Mouse (Mus musculus) E14TG2a.4 (cell line): ENCODE results near the gene Cped1.

Experiments used
- H3K27me3 ChIP-seq: 2 replicates; pipeline ENCODE4 v1.6.1; 2014; ENCODE audit warnings: low read length, control low read depth; ENCODE audit not compliant: insufficient read depth
- H3K36me3 ChIP-seq: 2 replicates; pipeline ENCODE4 v1.6.1; 2014; ENCODE audit warnings: low read length, control low read depth; ENCODE audit not compliant: insufficient read depth
- H3K4me1 ChIP-seq: replicated peaks from 2 replicates; pipeline ENCODE4 v1.6.1; 2014; ENCODE audit warnings: low read depth, low read length, control low read depth
- H3K4me3 ChIP-seq: replicated peaks from 2 replicates; pipeline ENCODE4 v1.5.1; 2014; ENCODE audit warnings: mild to moderate bottlenecking, low read length
- H3K9me3 ChIP-seq: 2 replicates; pipeline ENCODE4 v1.6.1; 2014; ENCODE audit warnings: low read length, control low read depth
- CTCF ChIP-seq: conservative IDR thresholded peaks from 2 replicates; pipeline ENCODE4 v1.5.1; 2014; ENCODE audit warnings: low read length
- NANOG ChIP-seq: IDR thresholded peaks from 2 replicates; pipeline ENCODE4 v1.6.1; 2014; ENCODE audit warnings: borderline replicate concordance, low read length, mixed read lengths
- POU5F1 ChIP-seq: IDR thresholded peaks from 2 replicates; pipeline ENCODE4 v1.6.1; 2014; ENCODE audit warnings: low read length, borderline replicate concordance

Gene Cped1

DNA sequence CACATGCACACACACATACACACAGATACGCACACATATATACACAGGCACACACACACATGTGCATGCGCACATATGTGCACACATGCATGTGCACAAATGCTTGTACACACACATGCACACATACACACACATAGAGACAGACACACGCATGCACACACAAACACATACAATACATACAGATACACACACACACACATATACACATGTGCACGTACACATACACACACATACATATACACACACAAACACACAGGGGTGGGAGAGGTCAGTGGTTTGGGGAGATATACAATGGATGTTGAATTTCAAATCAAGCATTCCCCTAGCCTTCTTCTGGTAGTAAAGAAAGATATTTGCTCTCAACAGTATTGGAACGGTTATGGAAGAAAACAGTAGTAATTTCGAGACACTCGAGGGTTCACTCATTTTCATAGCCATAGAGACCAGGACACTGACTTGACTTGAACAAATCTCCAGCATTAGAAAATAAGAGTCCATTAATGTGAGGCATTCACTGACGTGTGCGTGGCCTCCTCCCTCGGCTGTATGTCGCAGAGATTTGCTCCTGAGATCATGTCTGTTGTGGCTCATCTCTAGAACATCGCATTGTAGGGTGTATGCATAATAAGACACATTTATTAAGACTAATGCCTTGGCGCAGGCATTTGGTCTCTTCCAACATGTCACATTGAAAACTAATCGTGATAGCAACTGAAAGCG, 85.0 kb downstream of the Cped1 start:
- TF ChIP-seq NANOG (no peak), POU5F1 (no peak), CTCF (no peak)
- Histone ChIP-seq H3K4me1 (peaks cover 3% of the 10 kb centered on the region), H3K4me3 (no peak overlapping the region), H3K27me3 (no peaks in the 10 kb centered on the region), H3K9me3 (no peaks in the 10 kb centered on the region), H3K36me3 (no peaks in the 10 kb centered on the region)

GRCm38 (mm10) chr6:22071323-22071840, 85.7 kb downstream of the Cped1 start:
- TF ChIP-seq NANOG (peak; percentile 50; the same call in 1 of the 2 replicates), POU5F1 (no peak), CTCF (peak; percentile 54)
- H3K27me3 ChIP-seq = no peaks in the 10 kb centered on the region
- H3K36me3 ChIP-seq = no peaks in the 10 kb centered on the region
- no peak overlapping the region for H3K4me3 ChIP-seq
- peaks cover 3% of the 10 kb centered on the region for H3K4me1 ChIP-seq
- no peaks in the 10 kb centered on the region for H3K9me3 ChIP-seq

DNA sequence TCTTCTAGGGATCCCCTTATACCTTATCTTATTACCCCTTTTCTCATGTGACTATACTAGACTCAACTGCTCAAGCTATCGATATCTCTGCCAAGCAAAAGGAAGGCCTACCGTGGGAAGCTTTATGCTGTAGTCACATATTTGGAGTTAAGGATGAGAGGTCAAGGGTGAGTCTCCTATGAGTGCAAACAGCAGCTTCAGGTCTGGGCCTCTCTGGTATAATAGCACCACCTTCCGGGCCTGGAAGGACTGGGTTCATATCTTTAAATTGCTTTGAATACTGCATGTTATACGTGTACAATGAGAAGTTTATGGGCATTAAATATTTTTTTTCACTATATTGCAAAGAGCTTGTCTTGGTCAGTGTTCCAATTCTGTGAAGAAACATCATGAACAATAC, 87.0 kb downstream of the Cped1 start:
- H3K27me3 ChIP-seq = no peaks in the 10 kb centered on the region
- H3K4me1 ChIP-seq = peaks cover 3% of the 10 kb centered on the region
- no peak overlapping the region for H3K4me3 ChIP-seq
- no peaks in the 10 kb centered on the region for H3K36me3 ChIP-seq
- peaks cover 4% of the 10 kb centered on the region; the same call in 1 of the 2 replicates for H3K9me3 ChIP-seq
- TF ChIP-seq NANOG (no peak), CTCF (no peak), POU5F1 (no peak)

- H3K4me3 ChIP-seq = no peak overlapping the region
- H3K9me3 ChIP-seq = peaks cover 4% of the 10 kb centered on the region; the same call in 1 of the 2 replicates
- no peak for TF ChIP-seq CTCF
- peaks cover 3% of the 10 kb centered on the region for H3K4me1 ChIP-seq
- no peaks in the 10 kb centered on the region for H3K36me3 ChIP-seq
- no peaks in the 10 kb centered on the region for H3K27me3 ChIP-seq
These were observed 88.7 kb downstream of the Cped1 start for GRCm38 (mm10) chr6:22074232-22075083.

GRCm38 (mm10) chr6:22078686-22079264, 93.1 kb downstream of the Cped1 start:
- Histone ChIP-seq H3K27me3 (no peaks in the 10 kb centered on the region), H3K4me3 (no peak overlapping the region), H3K36me3 (no peaks in the 10 kb centered on the region), H3K4me1 (no peaks in the 10 kb centered on the region), H3K9me3 (peaks cover 7% of the 10 kb centered on the region; the same call in 1 of the 2 replicates)
- no peak for TF ChIP-seq CTCF
- no peak for TF ChIP-seq POU5F1
- no peak for TF ChIP-seq NANOG

- H3K27me3 ChIP-seq = no peaks in the 10 kb centered on the region
- 0 out of 2 replicates have a peak, but pooled peaks cover 2% of the 10 kb centered on the region for H3K9me3 ChIP-seq
- no peak overlapping the region for H3K4me3 ChIP-seq
- TF ChIP-seq CTCF (no peak), NANOG (no peak), POU5F1 (no peak)
- H3K4me1 ChIP-seq = peaks cover 4% of the 10 kb centered on the region; the same call in 1 of the 2 replicates
- H3K36me3 ChIP-seq = no peaks in the 10 kb centered on the region
These were observed 100.3 kb downstream of the Cped1 start for GRCm38 (mm10) chr6:22086056-22086455.

DNA sequence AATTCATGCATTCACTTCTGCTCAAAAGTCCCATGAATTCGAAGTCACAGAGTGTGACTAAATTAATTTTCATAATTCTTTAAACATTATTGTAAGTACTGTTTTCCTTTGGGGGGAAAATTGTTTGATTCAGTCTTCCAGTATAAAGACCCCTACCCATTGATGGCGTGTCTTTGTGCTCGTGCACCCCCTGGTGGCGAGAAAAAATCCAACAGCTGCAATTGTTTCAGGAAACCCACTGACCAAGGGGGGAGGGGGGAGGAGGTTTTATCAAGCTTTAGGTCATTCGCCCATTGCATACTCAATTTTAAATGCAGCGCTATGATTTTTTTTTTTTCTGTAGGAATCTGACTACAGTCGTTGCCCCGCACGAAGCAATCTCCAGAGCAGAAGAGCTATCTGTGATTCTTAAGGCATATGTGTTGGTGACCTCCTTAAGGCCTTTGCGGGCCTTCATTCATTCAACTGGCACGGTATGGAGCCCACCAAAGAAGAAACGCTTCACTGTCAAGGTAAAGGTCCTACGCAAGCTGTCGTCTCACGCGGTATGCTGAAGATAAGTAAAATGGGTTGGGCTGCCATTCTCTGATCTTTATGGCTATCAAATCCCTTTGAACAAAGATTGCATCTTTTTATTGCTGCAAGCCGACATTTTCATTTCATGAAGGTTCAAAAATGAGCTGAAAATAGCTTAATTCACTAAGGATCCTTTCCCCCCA, 102.8 kb downstream of the Cped1 start:
- Histone ChIP-seq H3K27me3 (no peaks in the 10 kb centered on the region), H3K36me3 (no peaks in the 10 kb centered on the region), H3K4me1 (peaks cover 4% of the 10 kb centered on the region; the same call in 1 of the 2 replicates), H3K9me3 (no peaks in the 10 kb centered on the region), H3K4me3 (no peak overlapping the region)
- TF ChIP-seq NANOG (no peak), CTCF (peak; percentile 64)
